ENCODE assay signal across 9 mouse cellular contexts in genomic region chr14:45325471-45325870, GRCm38 (mm10). TPM values are rescaled to one million over a fixed set of nuclear protein-coding genes. Genes with fewer than 3 reads are reported as not detected.
DNase-seq lines count a peak whose midpoint lies in the region; TF ChIP-seq lines count a peak whose summit lies in the region.
"Had no signal": no experiment of that assay in that cellular context is flagged by ENCODE, and none has a peak within 500 bp of the region (broad histone marks: within the 10 kb centered on the region; RNA-seq: fewer than 3 reads in every experiment).

No protein-coding gene starts in this region.

- TF ChIP-seq POLR2A in lung, adult 2 months (IDR thresholded peaks at IDR 0.05; ENCODE audit: borderline replicate concordance, extremely low read depth, low read depth, low read length), result no peak

- H3K4me1 ChIP-seq in lung, adult 2 months (ENCODE audit: control insufficient read depth, insufficient read depth, low read length), result no peaks in the 10 kb centered on the region; the same call in 1 of the 2 replicates
- H3K4me1 ChIP-seq in midbrain, embryonic 10.5 days, result no peaks in the 10 kb centered on the region
- H3K4me1 ChIP-seq: heart, embryonic 10.5 days had no signal

- 0 out of 2 replicates have a peak, but pooled peaks cover under 1% of the 10 kb centered on the region for H3K27me3 ChIP-seq in midbrain, embryonic 10.5 days (ENCODE audit: low read depth, poor library complexity, severe bottlenecking)

- no peak overlapping the region for H3K27ac ChIP-seq in midbrain, embryonic 10.5 days (replicated peaks)
- H3K27ac ChIP-seq: heart, embryonic 10.5 days had no signal

- H3K9me3 ChIP-seq in midbrain, embryonic 10.5 days (replicated peaks), result no peaks in the 10 kb centered on the region
- H3K9me3 ChIP-seq: heart, embryonic 10.5 days had no signal

- no peak for TF ChIP-seq CTCF in lung, adult 2 months (IDR thresholded peaks at IDR 0.05; ENCODE audit: insufficient read depth, low read length)

- H3K4me3 ChIP-seq in lung, adult 2 months (replicated peaks; ENCODE audit: extremely low read depth, low read depth, low read length), result no peak overlapping the region
- no peak overlapping the region for H3K4me3 ChIP-seq in midbrain, embryonic 10.5 days
- H3K4me3 ChIP-seq: heart, embryonic 10.5 days had no signal

- peak; percentile 67 to 73 for DNase-seq in cerebellum, postnatal 10 days
- no peak for DNase-seq in cerebellum, adult 11-12 months
- DNase-seq in right cerebral cortex, postnatal 10 days (ENCODE audit: low spot score in 2 of 2), result peak; percentile 34 to 47
- DNase-seq in right cerebral cortex, postnatal 14 days, result no peak
- DNase-seq in lung, adult 2 months, result peak; percentile 18
- no peak for DNase-seq in embryo, embryonic 10.5 days (ENCODE audit: low spot score)
- DNase-seq in urinary bladder, postnatal 4 days (ENCODE audit: low spot score in 2 of 2), result no peak
- no peak for DNase-seq in midbrain, embryonic 10.5 days (ENCODE audit: low spot score)

- H3K36me3 ChIP-seq in midbrain, embryonic 10.5 days, result no peaks in the 10 kb centered on the region
- H3K36me3 ChIP-seq: heart, embryonic 10.5 days had no signal

RNA-seq across cellular contexts. Expression of gene Psmc6, which starts 4.1 kb away (rescaled TPM):
- polyA plus RNA-seq in lung, adult 2 months (2012; rRNA removed), result 15.1 and 34.2 TPM in 2 replicates
- 205 and 210 TPM in 2 replicates for polyA plus RNA-seq in midbrain, embryonic 10.5 days (2016; fragmentation: Nextera tagmentation; extraction: Ambion mirVana)

RNA-seq across cellular contexts. Expression of gene Ero1l, which starts 6.9 kb away (rescaled TPM):
- polyA plus RNA-seq in lung, adult 2 months (2012; rRNA removed), result 7.1 and 11.0 TPM in 2 replicates
- polyA plus RNA-seq in midbrain, embryonic 10.5 days (2016; fragmentation: Nextera tagmentation; extraction: Ambion mirVana), result 37.7 and 39.2 TPM in 2 replicates

RNA-seq across cellular contexts. Expression of gene Styx, which starts 25.4 kb away (rescaled TPM):
- 6.4 and 26.5 TPM in 2 replicates for polyA plus RNA-seq in lung, adult 2 months (2012; rRNA removed)
- 39.3 and 40.0 TPM in 2 replicates for polyA plus RNA-seq in midbrain, embryonic 10.5 days (2016; fragmentation: Nextera tagmentation; extraction: Ambion mirVana)

Comparison
In these comparisons a context has a peak if more than half of its experiments do, and no peak if none do; other contexts are left out.
1. DNase-seq: peak in cerebellum, postnatal 10 days (2 of 2), right cerebral cortex, postnatal 10 days (2 of 2) and lung, adult 2 months (single experiment); none in cerebellum, adult 11-12 months (single experiment), right cerebral cortex, postnatal 14 days (single experiment), embryo, embryonic 10.5 days (single experiment), urinary bladder, postnatal 4 days (0 of 2) and midbrain, embryonic 10.5 days (single experiment).